Mouse (Mus musculus) heart, adult 2 months (tissue): ENCODE data around the gene Plcg2. TPM values are rescaled to one million over a fixed set of nuclear protein-coding genes. Genes with fewer than 3 reads are reported as not detected.

ENCODE experiments used
- DNase-seq, 2 experiments: peaks; one replicate each; pipeline ENCODE4 v3.0.0; 2021
- H3K27ac ChIP-seq: fragments of 200-600 bp; 2 replicates; pipeline ENCODE4 v1.8.1; 2022
- H3K27me3 ChIP-seq: fragments of 200-500 bp; 2 replicates; pipeline ENCODE4 v1.6.1; 2012; ENCODE audit warnings: mild to moderate bottlenecking, low read length, inconsistent platforms, mixed read lengths; ENCODE audit not compliant: control insufficient read depth, insufficient read depth
- H3K36me3 ChIP-seq: fragments of 200-500 bp; 2 replicates; pipeline ENCODE4 v1.6.1; 2012; ENCODE audit warnings: low read length, inconsistent platforms; ENCODE audit not compliant: control insufficient read depth, insufficient read depth
- H3K4me1 ChIP-seq: fragments of 200-500 bp; 2 replicates; pipeline ENCODE4 v1.6.1; 2011; ENCODE audit warnings: low read length; ENCODE audit not compliant: control insufficient read depth, insufficient read depth
- H3K4me3 ChIP-seq: fragments of 200-600 bp; 2 replicates; pipeline ENCODE4 v1.8.1; 2022
- H3K79me2 ChIP-seq: fragments of 200-500 bp; replicated peaks from 2 replicates; pipeline ENCODE4 v1.6.1; 2012; ENCODE audit warnings: mild to moderate bottlenecking, inconsistent platforms, low read length, moderate library complexity, mixed read lengths; ENCODE audit not compliant: control insufficient read depth, insufficient read depth
- H3K9ac ChIP-seq: fragments of 200-500 bp; 2 replicates; pipeline ENCODE4 v1.6.1; 2012; ENCODE audit warnings: low read depth, mild to moderate bottlenecking, control low read depth, inconsistent platforms, low read length, mixed read lengths
- CTCF ChIP-seq: fragments of 200-600 bp; IDR thresholded peaks from 2 replicates; pipeline ENCODE4 v1.8.1; 2022; ENCODE audit warnings: antibody characterized with exemption, mild to moderate bottlenecking, moderate library complexity
- EP300 ChIP-seq: fragments of 200-500 bp; IDR thresholded peaks from 2 replicates; pipeline ENCODE4 v1.6.1; 2011; ENCODE audit warnings: low read depth, low read length, control low read depth; ENCODE audit not compliant: insufficient read depth
- POLR2A ChIP-seq: fragments of 200-500 bp; IDR thresholded peaks from 2 replicates; pipeline ENCODE4 v1.6.1; 2011; ENCODE audit warnings: mild to moderate bottlenecking, low read depth, low read length, control low read depth; ENCODE audit not compliant: insufficient read depth
- WGBS: fragments of 180-500 bp; shearing (Covaris S2); methylation state at CpG from one replicate; pipeline ENCODE4 v1.1.7; 2018; 5-methylcytosine and 5-hydroxymethylcytosine counted together
- intact Hi-C: fragments of 180-260 bp; cut with DNase I; formaldehyde crosslinking; loops from one replicate; pipeline ENCODE4 v1.15.1; 2025
- polyA plus RNA-seq: library from polyadenylated mRNA; depleted of rRNA; stranded (reverse); fragments of >200 nt; gene quantifications from 2 replicates; pipeline ENCODE4 v1.2.3, GENCODE M21; 2012
- total RNA-seq, 2 experiments: library from RNA; stranded (reverse); gene quantifications; 2 replicates each; pipeline ENCODE4 v1.2.3; 2021

Gene Plcg2
- total and polyA plus RNA-seq, 3 experiments = 5.4 to 5.8 (median 5.6) TPM

GRCm38 (mm10) chr8:117577059-117577458 lies 79.0 kb downstream of the Plcg2 start:
- Histone ChIP-seq H3K79me2 (no peaks in the 10 kb centered on the region), H3K27me3 (no peaks in the 10 kb centered on the region), H3K9ac (no peak overlapping the region), H3K36me3 (no peaks in the 10 kb centered on the region), H3K27ac (no peak overlapping the region), H3K4me1 (no peaks in the 10 kb centered on the region), H3K4me3 (no peak overlapping the region)
- intact Hi-C loops = no loop called here
- TF ChIP-seq POLR2A (no peak), CTCF (no peak), EP300 (no peak)
- 69% methylated on average over 6 of the region's 6 CpGs for WGBS
- DNase-seq = no peak

DNA sequence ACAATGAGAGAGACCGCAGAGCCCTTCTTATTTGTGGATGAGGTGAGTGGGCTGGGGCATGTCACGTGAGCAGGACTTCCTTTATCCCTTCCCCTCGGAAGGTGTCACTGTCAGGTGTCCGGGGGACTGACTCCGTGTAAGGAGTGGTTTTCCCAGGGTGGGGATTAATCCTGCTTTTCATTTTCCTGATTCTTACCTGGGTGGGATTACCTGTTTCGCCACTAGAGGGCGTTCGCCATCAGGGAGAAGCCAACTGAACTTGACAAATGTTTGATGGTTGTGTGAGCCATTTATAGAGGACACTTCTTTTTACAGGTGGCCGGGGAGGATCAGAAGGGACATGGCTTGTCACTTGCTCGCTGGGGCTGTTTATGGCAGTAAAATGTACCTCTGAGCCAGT lies 79.8 kb downstream of the Plcg2 start:
- Histone ChIP-seq H3K4me1 (no peaks in the 10 kb centered on the region), H3K27ac (no peak overlapping the region), H3K79me2 (no peaks in the 10 kb centered on the region), H3K4me3 (no peak overlapping the region), H3K27me3 (no peaks in the 10 kb centered on the region), H3K36me3 (no peaks in the 10 kb centered on the region), H3K9ac (no peak overlapping the region)
- DNase-seq = no peak
- 58% methylated on average over 10 of the region's 10 CpGs for WGBS
- peak; percentile 50 for TF ChIP-seq CTCF
- TF ChIP-seq POLR2A = no peak
- intact Hi-C loops = no loop called here

DNA sequence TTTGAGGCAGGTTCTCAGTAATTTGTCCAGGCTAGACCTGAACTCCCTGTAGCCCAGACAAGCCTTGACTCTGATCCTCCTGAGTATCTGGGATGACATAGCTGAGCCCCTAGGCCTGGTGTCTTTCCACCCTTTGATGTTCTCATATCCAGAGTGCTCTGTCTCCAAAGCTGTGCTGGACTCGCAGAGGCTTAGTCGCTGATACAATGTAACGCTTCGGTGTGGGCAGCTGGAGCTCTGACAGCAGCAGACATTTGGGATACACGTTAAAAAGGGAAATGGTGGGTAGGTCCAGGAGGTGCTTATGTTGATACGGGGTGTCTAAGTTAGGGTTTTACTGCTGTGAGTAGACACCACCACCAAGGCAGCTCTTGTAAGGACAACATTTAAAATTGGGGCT lies 80.8 kb downstream of the Plcg2 start:
- TF ChIP-seq CTCF = no peak
- no peak for TF ChIP-seq EP300
- TF ChIP-seq POLR2A = no peak
- Histone ChIP-seq H3K27me3 (no peaks in the 10 kb centered on the region), H3K4me3 (no peak overlapping the region), H3K9ac (no peak overlapping the region), H3K36me3 (no peaks in the 10 kb centered on the region), H3K27ac (no peak overlapping the region), H3K79me2 (no peaks in the 10 kb centered on the region), H3K4me1 (no peaks in the 10 kb centered on the region)
- no peak for DNase-seq
- 83% methylated on average over 6 of the region's 6 CpGs for WGBS
- intact Hi-C loops = no loop called here

GRCm38 (mm10) chr8:117593862-117594261 lies 95.8 kb downstream of the Plcg2 start:
- no peak overlapping the region for H3K27ac ChIP-seq
- no peak for TF ChIP-seq EP300
- TF ChIP-seq CTCF = no peak
- TF ChIP-seq POLR2A = no peak
- no peaks in the 10 kb centered on the region for H3K79me2 ChIP-seq
- H3K4me1 ChIP-seq = no peaks in the 10 kb centered on the region
- no peak overlapping the region for H3K4me3 ChIP-seq
- intact Hi-C loops = no loop called here
- DNase-seq = no peak
- H3K27me3 ChIP-seq = no peaks in the 10 kb centered on the region
- no peak overlapping the region for H3K9ac ChIP-seq
- no peaks in the 10 kb centered on the region for H3K36me3 ChIP-seq
- 89% methylated on average over 5 of the region's 5 CpGs for WGBS

DNA sequence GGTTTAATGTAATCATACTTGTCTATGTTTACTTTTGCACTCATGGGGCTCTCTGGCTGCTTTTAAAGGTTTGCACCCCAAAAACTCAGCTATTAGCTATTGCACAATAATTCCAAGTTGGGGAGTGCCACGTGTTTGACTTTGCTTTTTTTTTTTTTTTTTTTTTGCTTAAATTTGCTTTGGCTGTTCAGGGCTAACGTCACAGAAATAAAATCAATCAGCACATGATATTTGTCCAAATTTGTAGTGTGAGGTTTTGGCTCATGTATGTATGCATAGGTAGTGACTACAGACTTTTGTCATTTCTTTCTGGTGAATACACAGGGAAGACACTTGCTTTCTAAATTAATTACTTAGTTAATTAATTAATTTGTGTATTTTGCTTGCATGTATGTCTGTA lies 96.9 kb downstream of the Plcg2 start:
- Histone ChIP-seq H3K4me3 (no peak overlapping the region), H3K4me1 (no peaks in the 10 kb centered on the region), H3K27ac (no peak overlapping the region), H3K79me2 (no peaks in the 10 kb centered on the region), H3K9ac (no peak overlapping the region), H3K36me3 (no peaks in the 10 kb centered on the region), H3K27me3 (no peaks in the 10 kb centered on the region)
- WGBS = 80% methylated on average over 2 of the region's 2 CpGs
- intact Hi-C loops = no loop called here
- DNase-seq = no peak
- TF ChIP-seq CTCF (no peak), EP300 (no peak), POLR2A (no peak)

GRCm38 (mm10) chr8:117596777-117597176 lies 98.7 kb downstream of the Plcg2 start:
- H3K79me2 ChIP-seq = no peaks in the 10 kb centered on the region
- intact Hi-C loops = no loop called here
- TF ChIP-seq EP300 = no peak
- no peak for TF ChIP-seq POLR2A
- TF ChIP-seq CTCF = no peak
- 38% methylated on average over 5 of the region's 5 CpGs for WGBS
- H3K27ac ChIP-seq = no peak overlapping the region
- no peaks in the 10 kb centered on the region for H3K36me3 ChIP-seq
- no peaks in the 10 kb centered on the region for H3K4me1 ChIP-seq
- DNase-seq = no peak
- no peak overlapping the region for H3K4me3 ChIP-seq
- H3K9ac ChIP-seq = no peak overlapping the region
- H3K27me3 ChIP-seq = no peaks in the 10 kb centered on the region
